Mouse (Mus musculus): ENCODE measurements around the gene Mms22l. TPM values are rescaled to one million over a fixed set of nuclear protein-coding genes. Genes with fewer than 3 reads are reported as not detected.
"Not testable (repeated sequence)": the region's sequence is repeated elsewhere in the genome, so short reads cannot be mapped to it uniquely, and the experiment has no call there.

Gene Mms22l
- total RNA-seq (2015) (35.0 and 45.8 TPM in 2 replicates), total RNA-seq (2017) (33.7 and 38.4 TPM in 2 replicates)

DNA sequence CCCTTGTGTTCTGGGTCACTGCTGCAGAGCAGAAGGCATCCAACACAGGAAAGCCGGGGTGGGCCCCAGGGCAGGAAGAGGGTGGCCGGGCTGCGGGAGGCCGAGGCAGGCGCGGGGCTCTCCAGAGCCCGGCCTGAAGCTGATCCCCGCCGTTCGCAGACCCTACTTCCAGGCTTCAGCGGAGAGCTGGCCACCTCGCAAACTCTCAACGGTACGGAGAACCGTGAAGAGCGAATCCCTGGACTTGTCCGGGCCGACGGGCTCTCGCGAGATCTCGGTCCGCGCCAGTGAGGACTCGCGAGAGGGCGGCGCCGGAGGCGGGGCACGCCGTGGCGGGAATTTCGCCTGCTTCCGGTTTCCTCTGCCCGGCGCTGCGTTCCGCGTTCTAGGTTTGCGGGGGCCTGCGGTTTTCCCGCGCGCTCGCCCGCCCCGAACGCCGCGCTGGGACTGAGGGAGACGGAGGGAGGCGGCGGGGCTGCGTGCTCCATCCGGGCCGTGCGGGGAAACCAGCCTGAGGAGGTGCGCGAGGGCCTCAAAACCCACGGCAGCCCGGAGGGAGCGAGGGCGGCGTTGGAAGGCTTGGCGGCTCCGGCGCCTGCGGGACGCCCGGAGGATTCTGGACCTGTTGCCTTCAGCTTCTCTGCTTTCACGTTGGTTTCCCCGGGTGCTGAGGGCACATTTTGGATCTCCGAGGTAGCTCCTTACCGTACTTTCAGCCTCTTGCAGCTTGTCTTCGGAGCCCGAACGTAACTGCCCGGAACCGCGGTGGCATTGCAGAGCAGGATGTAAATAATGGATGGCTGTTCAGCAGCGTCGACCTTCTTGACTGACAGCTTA lies at the start of gene Mms22l:
Mms22l (plus strand) TSS at position 336 of the 837 bp plus-strand sequence.
- peak; percentile 98 for ATAC-seq (ENCODE audit: poor library complexity, severe bottlenecking)

DNA sequence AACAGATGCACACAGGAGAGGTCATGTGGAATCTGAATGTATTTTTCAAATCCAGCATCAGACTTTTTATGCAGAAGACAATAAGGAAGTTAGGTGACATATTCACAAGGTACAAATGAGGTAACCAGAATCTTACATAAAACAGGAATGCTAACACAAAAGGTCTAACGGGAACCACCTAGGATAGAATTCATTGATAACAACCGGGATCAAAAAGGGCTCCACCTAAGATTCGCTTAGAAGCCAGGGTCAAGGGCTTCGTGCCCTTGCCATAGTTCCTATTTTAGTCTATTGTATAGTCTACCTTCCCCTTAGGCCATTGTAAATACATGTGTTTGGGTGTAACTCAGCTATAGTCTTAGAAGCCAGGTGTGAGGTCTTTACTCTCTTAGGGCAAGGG lies 12.2 kb upstream of the Mms22l start:
- ATAC-seq (ENCODE audit: poor library complexity, severe bottlenecking) = not testable (repeated sequence)

- no peak for ATAC-seq (ENCODE audit: poor library complexity, severe bottlenecking)
Observed at GRCm38 (mm10) chr4:24496953-24497319, 685 bp downstream of the Mms22l start.

GRCm38 (mm10) chr4:24509195-24509594 lies 12.9 kb downstream of the Mms22l start:
- no peak for ATAC-seq (ENCODE audit: poor library complexity, severe bottlenecking)

DNA sequence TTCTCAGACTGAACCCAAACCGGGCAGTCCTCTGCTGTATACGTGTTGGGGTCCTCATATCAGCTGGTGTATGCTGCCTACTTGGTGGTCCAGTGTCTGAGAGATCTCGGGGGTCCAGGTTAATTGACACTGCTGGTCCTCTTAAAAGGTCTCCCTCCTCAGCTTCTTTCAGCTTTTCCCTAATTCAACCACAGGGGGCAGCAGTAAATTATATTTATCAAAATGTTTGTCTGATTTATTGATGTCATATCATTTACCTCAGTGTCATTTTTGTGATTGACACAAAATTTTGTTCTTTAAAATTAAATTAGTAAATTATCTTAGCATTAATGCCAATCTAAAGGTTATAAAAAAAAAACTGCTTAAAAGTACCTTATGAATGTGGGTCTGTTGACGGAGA lies 40.7 kb downstream of the Mms22l start:
- no peak for ATAC-seq (ENCODE audit: poor library complexity, severe bottlenecking)

DNA sequence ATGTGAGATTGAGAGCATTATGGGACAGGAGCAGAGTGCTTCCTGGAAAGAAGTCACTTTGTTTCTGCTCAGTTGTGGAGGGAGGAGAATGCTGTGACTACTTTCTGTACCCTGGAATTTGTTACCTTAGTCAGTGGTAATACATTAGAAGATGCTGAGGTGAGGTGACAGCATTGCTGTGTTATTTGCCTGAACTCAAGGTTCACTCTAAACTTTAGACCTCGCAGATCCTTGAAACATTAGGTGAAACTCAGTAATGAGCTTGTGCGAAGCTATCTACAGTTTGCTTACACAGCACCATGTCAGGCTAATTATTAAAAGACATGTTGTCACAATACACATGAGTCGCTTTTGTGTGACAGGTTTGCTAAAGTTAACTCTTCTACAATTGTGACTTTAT lies 47.2 kb downstream of the Mms22l start:
- no peak for ATAC-seq (ENCODE audit: poor library complexity, severe bottlenecking)

DNA sequence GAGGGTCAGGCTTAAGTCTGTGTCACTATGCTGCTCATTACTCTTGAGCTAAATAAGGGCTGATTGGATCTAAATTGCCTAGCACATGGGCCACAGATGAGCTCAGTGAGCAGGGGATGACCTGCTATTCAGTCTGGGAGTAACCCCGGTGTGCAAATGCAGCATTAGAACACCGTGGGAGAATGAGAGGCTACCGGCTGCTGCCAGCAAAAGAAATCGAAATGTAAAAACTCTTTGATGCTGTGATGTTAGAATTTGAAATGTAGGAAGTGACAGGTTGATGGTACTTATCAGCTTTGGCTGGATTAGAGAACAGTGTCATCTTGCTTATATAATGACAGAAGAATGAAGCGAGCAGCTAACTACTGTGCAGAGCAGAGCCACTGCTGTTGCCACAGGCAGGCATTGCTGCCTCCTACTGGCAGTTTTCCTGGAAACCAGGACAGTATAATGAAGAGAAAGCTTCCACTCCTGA lies 48.5 kb downstream of the Mms22l start:
- ATAC-seq (ENCODE audit: poor library complexity, severe bottlenecking) = no peak

DNA sequence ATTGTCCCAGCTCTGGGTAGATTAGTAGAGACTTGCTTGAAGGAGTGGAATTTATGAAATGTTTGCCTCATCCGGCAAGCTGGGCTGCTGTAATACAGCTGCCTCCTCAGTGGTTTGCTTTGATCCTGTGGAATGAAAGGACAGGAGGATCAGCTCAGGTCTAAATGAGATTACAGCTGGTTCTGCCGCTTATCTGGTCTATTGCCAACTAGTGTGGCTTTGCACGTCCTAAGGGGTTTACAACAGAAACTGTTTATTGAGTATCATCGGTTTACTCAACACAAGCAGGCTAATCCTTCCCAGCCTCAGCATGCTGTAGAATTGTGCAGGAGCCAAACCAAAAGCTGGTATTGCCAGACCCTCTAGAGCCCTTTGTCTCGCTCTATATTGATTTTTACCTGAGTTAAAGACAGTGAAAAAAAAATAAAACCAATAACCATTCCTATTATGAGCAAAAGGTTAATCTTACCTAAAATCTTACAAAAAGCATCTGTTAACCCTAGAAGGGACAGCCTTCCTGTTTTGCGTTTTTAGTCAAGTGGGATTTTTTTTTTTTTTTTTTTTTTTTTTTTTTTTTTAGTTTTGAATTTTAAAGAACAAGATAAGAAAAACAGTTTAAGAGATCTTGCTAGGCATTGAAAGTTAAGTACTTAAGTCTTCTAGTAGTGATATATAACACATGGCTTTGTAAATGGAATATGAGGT lies 60.0 kb downstream of the Mms22l start:
- no peak for ATAC-seq (ENCODE audit: poor library complexity, severe bottlenecking)

- ATAC-seq (ENCODE audit: poor library complexity, severe bottlenecking) = no peak
Observed at GRCm38 (mm10) chr4:24557149-24557548, 60.9 kb downstream of the Mms22l start.

DNA sequence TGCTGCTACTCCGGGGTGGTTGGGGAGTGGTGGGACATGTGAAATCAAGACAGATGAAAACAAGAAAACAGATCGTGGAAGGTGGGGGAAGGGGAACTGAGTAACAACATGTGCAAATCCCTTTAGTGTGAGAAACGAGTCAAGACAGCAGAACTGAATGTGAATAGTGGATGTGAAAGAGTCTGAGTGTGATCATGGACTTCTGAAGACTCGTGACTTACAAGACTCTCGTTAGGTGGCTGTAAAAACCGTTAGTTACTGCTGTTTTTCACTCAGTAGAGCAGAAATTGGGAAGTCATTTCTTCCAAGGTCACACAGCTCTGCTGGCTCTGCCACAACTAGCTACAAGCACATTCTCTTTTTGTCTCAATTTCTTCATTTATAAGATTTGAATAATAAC lies 71.8 kb downstream of the Mms22l start:
- ATAC-seq (ENCODE audit: poor library complexity, severe bottlenecking) = peak; percentile 83

DNA sequence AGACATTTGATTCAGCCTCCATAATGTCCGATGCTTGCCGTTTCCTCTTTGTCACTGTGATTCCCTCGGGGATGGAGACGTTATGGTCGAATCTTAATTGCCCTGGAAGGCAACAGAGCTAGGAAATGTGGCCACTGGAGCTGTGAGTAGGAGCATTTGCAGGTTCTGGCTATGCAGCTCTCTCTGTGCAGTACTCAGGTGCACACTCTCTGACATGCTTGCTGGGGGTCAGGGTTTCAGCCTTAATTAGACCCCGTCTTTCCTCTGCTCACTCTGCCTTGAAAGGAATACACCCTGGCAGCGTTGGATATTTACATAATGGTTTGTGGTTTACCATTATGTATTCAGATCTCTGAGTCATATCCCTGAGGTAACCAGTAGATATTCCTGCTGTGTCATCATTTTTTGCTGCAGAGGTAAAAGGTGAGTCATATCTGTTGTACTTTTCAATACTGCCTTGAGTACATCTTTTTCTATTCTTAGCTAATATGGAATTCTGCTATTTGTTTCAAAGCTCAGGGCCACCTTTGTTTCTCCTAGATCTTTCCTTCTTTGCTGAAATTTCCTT lies 72.8 kb downstream of the Mms22l start:
- ATAC-seq (ENCODE audit: poor library complexity, severe bottlenecking) = no peak

DNA sequence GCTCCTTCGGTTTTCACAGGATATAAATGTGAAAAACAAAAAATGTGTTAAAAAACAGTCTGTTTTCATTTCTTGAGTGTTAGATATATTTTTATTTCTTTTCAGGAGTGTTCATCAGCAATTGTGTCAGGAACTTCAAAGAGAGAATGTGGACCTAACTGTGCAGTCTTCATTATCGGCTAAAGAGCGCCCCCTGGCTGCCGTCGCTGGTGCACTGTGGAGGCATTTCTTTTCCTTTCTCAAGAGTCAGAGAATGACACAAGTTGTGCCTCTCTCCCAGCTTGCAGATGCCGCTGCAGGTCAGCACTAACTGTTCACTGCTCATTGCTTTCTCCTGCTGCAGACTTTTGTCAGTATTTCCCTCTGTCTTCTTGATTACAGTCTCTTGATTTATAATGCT lies 78.0 kb downstream of the Mms22l start:
- peak; percentile 91 for ATAC-seq (ENCODE audit: poor library complexity, severe bottlenecking)

- ATAC-seq (ENCODE audit: poor library complexity, severe bottlenecking) = no peak
Observed at GRCm38 (mm10) chr4:24577594-24577993, 81.3 kb downstream of the Mms22l start.

DNA sequence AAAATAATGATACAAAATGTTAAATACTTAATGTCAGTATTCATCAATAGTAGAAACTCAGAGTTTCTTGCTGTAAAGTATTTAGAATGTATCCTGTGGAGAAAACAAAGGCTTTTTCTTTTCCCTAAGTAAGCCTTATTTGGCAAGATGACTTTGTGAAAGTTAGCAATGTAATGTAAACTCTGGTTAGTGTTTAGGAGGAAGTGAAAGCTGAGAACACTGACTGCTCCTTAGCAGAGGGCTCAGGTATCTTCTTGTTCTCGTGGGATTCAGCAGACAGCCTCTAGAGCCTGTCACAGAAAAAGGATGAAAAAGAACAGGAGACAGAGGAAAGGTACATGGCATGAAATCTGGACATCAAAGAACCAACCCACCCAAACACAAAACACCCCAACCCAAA lies 86.0 kb downstream of the Mms22l start:
- 0 out of 2 replicates have a peak, but pooled peaks have one; percentile 35 for ATAC-seq (ENCODE audit: poor library complexity, severe bottlenecking)

GRCm38 (mm10) chr4:24583997-24584396 lies 87.7 kb downstream of the Mms22l start:
- no peak for ATAC-seq (ENCODE audit: poor library complexity, severe bottlenecking)

DNA sequence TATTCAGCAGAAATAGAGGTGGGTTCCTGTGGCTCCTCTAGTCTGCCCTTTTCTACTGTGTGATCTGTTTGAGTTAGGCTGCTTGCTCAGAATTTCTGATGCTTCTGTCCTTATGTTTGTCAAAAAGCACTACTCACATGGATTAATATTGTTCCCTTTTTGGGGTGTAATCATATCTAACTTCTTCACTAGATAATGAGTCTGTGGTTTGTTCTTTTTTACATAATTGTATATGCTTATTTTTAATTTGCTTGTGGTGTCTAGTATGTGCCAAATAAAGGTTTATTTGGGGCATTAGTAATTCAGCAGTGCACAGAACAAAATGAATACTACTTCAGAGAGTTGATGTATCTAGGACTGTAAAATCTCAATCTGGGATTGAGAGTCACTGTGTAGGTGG lies 98.6 kb downstream of the Mms22l start:
- no peak for ATAC-seq (ENCODE audit: poor library complexity, severe bottlenecking)

DNA sequence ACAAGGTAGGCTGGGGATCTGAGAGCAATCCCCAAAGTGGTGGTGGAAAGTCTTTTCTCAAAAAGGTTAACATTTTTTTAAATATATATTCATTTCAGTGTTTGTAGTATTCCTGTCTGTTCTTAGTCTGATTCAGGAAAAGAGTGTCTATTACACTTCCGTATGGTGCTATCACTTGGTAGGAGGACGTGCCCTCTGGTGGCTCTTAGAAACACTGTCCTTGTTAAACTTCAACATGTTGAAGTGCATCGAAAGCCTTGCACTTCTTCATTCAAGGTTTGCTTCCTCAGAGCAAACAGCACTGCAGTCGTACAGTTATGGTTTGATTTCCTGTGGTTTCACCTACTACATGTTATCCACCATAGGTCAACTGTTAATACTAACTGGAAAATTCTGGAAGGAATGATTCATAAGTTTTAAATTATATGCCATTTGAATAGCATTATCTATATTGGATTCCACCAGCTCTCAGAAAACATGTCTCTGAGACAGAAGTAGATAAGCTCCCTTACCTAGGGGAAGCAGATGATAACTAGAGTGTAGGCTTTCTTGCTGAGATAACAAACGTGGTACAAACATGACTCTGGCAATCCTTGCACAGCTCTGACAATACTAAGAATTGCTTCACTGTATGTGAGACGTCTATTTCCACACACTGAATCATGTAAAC lies 100.8 kb downstream of the Mms22l start:
- no peak for ATAC-seq (ENCODE audit: poor library complexity, severe bottlenecking)

DNA sequence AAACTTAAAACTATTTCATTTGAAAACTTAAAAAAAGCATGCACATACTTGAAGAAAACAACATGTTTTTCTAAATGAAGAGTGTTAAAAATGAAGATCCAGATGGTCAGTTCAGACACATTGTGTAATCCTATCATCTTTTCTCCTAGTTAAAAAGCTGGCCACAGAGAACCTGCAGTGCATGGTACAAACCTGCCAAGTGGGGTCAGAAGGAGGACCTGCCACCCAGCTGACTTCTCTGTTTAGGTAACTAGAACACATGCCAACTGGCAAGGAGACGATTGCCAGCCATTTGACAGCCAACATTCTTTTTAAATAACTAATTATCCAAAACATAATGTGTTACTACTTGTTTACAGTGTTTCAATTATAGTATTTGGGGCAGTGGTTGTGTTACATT lies 102.4 kb downstream of the Mms22l start:
- ATAC-seq (ENCODE audit: poor library complexity, severe bottlenecking) = no peak

DNA sequence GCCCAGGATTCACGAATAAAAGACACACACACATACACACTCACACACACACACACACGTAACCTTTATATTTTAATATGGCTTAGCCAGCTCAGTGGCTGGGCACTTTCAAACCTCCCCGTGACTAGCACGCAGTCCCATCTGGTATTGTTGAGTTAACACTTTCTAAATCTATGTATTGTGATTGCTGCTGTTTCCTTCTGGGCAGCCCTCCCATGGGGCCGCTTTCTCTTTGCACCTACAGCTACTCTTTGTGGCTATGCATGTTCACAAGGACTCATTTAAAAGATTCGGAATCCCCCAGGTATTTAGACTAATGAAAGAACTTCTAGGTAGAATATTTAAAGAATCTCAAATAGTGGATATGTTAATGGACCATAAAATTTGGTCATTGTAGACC lies 105.5 kb downstream of the Mms22l start:
- no peak for ATAC-seq (ENCODE audit: poor library complexity, severe bottlenecking)

DNA sequence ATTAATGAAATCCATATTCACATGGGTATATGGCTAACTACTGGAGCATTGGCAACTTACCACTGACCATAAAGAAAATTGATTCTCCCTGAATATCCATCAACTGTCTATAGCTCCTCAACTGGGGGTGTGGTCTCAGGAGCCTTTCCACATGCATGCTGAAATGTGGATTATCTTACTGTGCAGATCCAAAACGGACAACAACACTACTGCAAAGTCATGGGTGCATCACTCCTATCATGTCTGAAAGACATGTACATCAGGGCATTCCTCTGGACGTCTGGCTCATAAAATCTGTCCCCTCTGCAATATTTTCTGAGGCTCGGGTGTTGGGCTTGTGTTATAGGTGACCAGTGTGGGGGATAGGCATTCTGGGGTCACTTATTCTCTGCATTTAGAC lies 112.8 kb downstream of the Mms22l start:
- no peak for ATAC-seq (ENCODE audit: poor library complexity, severe bottlenecking)

GRCm38 (mm10) chr4:24609564-24609963 lies 113.3 kb downstream of the Mms22l start:
- ATAC-seq (ENCODE audit: poor library complexity, severe bottlenecking) = no peak
